Mouse (Mus musculus) frontal cortex, postnatal 14 days (tissue): Measurements from ENCODE around the gene Olfr1336.
"Not testable (repeated sequence)": the region's sequence is repeated elsewhere in the genome, so short reads cannot be mapped to it uniquely, and the experiment has no call there.

ENCODE experiments used
- DNase-seq, 2 experiments: peaks; one replicate each; pipeline ENCODE4 v3.0.0; 2022; ENCODE audit warnings: low spot score in 2 of 2

Olfr1336 gene

DNA sequence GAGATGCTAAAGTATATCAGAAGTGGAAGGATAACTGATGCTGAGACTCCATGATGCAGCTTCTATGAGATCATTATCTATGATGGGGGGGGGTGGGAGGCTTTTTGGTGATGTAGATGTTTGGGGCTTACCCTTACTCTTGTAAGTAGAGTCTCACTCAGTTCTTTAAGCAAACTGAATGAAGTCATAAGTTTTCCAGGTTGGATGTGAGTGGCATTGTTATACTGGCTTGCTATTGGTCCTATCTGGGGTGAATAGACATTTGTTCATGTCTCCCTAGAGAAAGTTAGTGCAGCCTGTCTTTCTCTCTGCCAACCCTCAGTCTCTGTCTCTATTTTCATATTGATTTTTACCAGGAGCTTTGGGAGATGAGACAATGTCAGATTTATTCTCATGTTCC, at the start of gene Olfr1336:
TSS of gene Olfr1336 (plus strand) at position 301 of the 400 bp plus-strand sequence.
- no peak for DNase-seq

DNA sequence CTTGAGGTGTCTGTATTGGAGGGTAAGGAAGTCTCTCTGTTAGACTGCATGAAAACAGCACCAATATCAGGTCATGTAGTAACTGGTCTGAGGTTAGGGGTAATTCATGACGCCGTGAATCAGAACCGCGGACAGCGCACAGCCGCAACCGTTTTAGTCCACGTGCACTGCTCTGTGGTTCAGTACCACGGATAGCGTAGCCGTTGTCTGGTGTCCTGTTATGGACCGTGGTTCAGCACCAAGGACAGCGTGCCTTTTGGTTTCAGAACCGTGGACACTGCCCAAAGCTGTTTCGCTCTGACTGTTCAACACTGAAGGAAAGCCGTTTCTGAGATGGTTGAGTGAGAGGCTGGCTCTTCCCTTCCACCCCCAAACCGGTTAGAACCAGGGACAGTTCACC, 45.9 kb upstream of the Olfr1336 start, which contains the start of gene Gm20715:
TSS of gene Gm20715 (plus strand) at position 235 of the 400 bp plus-strand sequence.
- DNase-seq, result peak; percentile 59 to 62

DNA sequence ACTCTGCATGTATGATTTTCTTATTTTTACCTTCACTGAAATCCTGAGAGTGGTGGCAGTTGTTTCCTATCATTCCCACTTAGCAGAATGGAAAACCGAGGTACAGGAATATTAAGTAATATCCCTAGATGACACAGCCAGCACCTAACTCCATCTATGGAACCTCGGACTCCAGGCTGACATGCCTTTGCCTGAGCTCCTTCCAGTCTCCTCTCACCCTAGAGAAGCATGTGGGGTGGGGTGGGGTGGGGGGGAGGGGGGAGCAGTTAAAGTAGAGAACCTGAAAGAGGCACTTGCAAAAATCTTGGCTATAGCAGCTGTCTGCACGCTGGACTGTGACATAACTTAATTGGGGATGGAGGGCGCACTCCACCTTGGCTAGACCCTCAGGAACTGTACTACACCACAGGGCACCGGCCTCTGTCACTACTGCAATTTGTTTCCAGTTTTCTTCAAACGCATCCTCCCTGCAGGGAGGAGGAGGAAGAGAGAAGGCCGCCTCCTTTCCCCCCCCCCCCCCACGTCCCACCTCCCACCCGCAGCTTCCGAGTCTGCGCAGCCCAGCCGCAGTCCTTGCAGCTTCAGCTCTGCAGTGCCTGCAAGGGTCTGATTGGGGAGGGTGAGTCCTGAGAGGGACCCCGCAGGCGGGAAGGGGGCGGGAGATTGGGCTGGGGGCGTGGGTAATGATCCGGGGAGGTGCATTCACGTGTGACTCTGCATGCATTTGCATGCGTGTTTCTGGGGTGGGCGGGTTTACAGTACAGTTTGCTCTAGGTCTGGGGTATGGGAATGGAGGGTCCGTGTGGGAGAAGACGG, 41.1 kb upstream of the Olfr1336 start:
- peak; percentile 14 to 21 for DNase-seq

DNA sequence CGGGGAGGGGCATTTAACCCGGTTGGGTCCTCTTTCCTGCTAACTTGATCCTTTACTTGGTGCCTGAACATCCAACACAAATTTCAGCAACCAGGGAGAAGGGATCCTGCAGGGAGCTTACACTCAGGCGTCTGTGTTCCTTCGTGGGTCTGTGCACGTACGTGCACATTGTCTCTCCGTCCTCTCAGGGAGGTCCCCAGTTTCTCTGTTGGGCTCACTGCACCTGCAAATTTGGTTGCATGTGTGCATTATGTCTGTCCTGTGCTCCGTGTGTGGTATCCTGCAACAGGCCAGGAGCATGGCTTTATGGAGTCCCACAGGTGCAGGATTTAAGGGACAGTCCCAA, 40.6 kb upstream of the Olfr1336 start:
- DNase-seq, result no peak

DNA sequence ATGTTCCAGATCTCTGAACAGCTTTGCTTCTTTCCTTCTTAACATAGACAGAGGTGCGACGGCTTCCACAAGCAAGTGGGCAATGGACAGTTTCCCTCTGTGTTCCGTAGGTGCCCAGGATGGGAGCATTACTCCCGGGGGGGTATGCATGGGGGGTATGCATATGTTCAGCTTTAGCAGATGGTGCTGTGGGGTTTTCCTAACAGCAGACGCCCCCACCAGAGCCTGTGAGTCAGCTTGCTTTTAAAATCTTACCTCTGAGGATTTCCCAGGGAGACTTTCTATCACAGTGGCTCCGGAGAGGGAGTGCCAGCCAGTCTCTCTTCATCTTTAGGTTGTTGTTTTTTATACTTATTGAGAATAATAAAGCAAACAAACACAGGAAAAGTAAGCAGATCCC, 36.1 kb upstream of the Olfr1336 start:
- no peak for DNase-seq

DNA sequence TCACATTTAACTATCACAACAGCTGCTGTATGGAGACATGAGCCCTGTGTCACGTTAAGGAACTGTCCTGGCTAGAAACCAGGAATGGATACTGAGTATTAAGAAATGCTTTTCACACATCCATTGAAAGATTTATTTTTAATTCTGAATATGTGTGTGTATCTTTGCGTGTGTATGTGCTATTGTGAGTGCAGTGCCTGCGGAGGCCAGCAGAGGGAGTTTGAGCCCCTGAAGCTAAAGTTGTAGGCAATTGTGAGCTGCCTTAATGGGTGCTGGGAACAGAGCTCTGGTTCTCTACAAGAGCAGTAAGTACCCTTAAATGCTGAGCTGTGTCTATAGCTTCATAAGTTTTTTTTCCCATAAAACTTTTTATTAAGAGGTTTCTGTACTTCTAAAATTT, 26.6 kb upstream of the Olfr1336 start:
- DNase-seq, result no peak

DNA sequence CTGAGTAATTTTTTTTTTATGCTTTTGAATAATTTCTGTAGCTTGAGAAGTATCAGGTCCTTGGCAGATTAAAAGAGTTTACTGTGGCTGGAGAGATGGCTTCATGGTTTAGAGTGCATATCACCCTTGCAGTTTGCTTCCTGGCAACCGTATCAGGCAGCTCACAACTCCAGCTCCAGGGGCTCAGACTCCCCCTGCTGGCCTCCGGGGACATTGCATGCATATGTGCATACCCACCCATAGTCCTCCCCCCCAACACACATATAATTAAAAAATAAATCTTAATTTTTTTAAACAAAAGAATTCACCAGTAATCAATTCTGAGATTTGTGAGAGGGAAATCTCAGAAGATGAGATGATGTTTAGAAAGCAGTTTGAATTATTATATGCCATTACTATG, 25.6 kb upstream of the Olfr1336 start:
- no peak for DNase-seq

DNA sequence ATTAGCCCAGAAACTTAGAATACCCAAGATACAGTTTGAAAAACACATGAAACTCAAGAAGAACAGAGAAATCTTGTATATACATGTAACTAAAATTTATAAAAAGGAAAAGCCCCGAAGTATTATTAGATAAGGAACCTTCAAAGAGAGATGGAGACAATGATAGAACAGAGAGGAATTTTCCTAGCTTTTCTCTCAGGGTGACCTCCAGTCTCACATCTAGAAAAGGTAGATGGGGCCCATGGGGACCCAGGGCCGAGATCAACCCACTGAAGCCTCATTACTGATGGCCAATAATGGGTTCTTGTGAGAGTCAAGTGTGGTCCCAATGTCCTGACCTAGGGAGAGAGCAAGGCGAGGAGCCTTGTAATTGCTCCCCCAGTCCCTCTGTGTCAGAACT, 17.6 kb upstream of the Olfr1336 start, which contains the start of gene Olfr1344:
TSS of gene Olfr1344 (plus strand) at position 301 of the 400 bp plus-strand sequence.
- DNase-seq, result no peak

DNA sequence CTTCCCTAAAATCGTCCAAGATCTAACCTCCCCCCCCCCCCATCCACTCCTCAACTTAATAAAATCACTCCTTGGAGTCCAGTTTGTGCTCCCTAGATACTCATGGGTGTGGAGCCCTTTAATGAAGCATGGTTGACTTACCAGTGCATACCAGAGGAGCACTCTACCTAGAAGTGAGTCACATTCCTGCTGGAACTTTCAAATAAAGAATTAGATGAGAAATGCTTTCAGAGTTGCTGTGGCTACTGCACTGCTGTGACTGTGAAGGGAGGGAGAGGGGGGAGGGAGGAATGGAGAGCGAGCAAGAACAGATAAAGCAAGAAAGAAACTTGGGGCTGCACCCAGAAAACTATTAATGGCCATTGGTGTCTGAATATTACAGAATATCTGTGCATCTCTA, 14.8 kb upstream of the Olfr1336 start:
- no peak for DNase-seq

DNA sequence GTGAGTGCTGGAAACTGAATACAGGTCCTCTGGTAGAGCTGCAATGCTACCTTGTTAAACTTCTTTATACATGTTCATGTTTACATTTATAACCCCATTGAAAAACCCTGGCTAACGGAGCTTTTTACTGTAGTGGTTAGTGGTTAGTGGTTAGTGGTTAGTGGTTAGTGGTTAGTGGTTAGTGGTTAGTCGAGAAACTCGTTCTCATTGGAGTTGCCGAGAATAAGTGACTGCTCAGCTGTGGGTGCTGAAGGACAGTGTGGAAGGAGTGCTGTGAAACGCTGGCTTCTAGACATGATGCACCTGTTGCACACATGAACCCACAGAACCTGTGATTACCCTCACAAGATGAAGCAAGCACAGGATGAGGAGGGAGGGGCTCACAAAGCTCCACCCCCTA, 8.2 kb upstream of the Olfr1336 start:
- DNase-seq, result no peak

DNA sequence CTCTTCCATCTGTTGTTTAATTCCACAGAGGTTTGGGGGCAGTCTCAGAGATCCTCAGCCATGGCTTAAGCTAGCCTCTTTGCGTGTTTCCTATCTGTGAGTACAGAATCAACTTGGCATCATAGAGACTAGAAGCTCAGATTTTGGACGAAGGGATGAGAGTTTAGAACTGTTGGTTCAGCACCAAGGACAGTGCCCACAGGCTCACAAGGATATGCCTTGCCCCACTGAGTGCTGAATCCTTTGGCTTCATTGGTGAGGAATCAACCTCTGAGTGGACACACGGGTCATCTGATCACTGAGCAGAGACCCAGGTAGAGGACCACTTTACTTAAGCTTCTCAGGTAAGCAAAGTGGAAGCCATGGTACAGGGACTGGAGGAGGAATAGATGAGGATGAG, 431 bp downstream of the Olfr1336 start:
- DNase-seq, result no peak

DNA sequence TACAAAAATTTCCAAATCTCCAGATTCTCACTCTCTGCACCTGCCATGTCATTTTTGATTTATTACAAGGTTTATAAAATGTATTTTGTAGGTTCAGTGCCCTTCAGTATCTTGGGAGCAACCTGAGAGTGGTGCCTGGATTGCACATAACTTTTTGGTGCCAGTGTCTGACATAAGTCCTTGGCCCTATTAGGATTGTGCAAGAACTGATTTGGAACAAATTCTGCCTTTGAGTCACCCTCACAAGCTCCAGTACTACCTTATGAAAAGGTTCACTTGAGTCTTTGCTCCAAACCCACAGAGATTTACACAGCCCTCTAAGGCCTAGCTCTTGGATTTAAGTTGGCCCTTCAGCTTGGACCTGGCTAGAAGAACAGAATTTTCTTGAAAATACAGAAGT, 11.0 kb downstream of the Olfr1336 start, which contains the start of gene Olfr1346:
TSS of gene Olfr1346 (plus strand) at position 151 of the 400 bp plus-strand sequence.
- no peak for DNase-seq

DNA sequence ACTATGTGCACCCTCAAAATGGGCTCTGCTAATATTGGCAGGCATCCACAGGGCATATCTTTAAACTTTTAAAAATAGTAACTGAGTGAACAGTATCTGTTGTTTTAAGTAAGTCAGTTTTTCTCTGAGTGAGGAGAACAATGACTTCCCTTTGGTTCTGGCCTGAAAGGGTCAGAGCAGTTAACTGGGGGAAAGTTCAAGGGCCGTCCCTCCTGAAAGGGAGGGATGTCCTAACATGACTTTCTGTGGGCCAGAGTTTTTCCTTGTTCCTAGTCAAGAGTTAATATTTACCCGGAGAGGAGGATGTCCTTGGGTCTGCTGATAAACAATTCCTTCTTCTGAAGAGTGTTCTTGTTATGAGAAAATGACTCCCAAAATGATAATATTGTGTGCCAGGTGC, 21.7 kb downstream of the Olfr1336 start:
- DNase-seq, result not testable (repeated sequence)

DNA sequence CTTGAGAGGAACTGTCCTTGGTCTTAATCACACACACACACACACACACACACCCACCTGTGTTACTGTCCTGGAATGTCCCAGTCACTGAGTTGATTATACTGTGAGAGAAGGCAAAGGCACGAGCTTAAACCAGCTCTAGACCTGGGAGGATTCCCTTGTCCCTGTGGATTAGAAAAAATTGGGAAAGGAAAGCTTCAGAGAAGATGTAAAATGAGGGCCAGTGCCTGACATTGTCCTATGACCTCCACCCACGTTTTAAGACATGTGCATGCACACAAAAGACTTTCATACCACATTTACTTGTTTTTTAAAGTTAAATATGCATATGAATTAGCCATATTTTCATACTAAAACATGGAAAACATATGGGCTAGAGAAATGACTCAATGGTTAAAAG, 30.9 kb downstream of the Olfr1336 start, which contains the start of gene Olfr5:
TSS of gene Olfr5 (minus strand) at position 101 of the 400 bp plus-strand sequence.
- no peak for DNase-seq

DNA sequence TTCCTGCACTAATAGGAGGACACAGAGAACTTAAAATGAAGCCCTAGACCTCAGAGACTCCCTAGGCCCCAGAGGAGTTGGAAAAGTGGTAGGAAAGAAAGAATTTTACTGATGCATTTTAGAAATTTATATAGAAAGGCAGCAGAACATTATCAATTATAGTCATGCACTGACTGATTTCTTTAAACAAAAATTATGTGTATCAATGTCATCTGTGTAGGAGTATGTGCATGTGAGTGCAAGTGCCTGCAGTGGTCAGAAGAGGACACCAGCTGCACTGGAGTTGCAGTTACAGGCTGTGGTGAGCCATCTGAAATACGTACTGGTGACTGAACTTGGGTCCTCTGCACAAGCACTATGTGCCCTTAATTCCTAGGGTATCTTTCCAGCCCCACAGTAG, 43.7 kb downstream of the Olfr1336 start, which contains the start of gene Olfr1347:
TSS of gene Olfr1347 (minus strand) at position 101 of the 400 bp plus-strand sequence.
- no peak for DNase-seq

DNA sequence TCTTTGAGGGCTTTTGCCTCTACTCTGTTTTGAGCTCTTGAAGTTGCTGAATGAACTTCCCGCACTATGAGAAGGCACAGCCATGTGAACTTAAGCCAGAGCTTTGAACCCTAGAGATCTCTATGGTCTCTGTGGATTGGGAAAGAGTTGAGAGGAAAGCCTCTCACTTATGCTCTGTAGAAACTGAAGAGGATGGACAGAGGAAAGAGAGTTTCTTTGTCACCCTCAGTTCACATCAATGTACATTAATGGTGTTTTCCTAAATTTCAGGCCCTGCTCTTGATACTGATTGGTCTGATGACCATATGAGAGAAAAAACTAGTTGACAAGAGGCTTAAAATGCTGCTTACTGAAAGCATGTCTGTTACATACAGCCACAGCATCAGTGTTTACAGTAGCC, 52.7 kb downstream of the Olfr1336 start, which contains the start of gene Olfr1348:
TSS of gene Olfr1348 (minus strand) at position 101 of the 400 bp plus-strand sequence.
- no peak for DNase-seq
